Mouse (Mus musculus) small intestine, adult 2 months (tissue): ENCODE measurements around the gene Abcc8.

ENCODE experiments used
- CTCF ChIP-seq: fragments of 200-500 bp; IDR thresholded peaks from 2 replicates; pipeline ENCODE4 v1.5.1; 2012; ENCODE audit warnings: low read depth, mild to moderate bottlenecking, control low read depth, inconsistent platforms, low read length, moderate library complexity, mixed read lengths; ENCODE audit not compliant: insufficient replicate concordance, insufficient read length; ENCODE audit errors: extremely low read depth
- POLR2A ChIP-seq: fragments of 200-500 bp; IDR thresholded peaks from 2 replicates; pipeline ENCODE4 v1.6.1; 2012; ENCODE audit warnings: low read depth, mild to moderate bottlenecking, control low read depth, inconsistent platforms, low read length, moderate library complexity

DNA sequence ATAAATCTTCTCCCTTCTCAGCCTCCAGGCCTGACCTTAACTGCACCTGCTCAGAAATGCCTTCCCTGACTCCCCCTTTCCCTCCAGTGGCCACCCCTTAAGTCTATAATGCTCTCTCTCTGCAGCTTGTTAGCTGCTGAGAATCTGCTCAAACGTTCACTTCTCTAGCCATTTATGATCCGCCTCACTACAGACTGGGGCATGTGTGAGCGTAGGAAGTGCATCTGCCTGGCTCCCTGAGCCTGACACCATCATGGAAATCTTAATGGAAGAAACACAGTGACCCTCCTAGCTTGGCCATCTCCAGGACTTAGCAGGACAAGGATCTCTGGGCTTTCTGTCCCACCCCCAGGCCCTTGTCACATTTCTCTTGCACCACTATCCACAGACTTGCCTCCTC lies 69.8 kb downstream of the Abcc8 start:
- TF ChIP-seq CTCF = no peak
- TF ChIP-seq POLR2A = no peak
